Comparison of ENCODE assay signal across 7 mouse cellular contexts in the genomic region with DNA sequence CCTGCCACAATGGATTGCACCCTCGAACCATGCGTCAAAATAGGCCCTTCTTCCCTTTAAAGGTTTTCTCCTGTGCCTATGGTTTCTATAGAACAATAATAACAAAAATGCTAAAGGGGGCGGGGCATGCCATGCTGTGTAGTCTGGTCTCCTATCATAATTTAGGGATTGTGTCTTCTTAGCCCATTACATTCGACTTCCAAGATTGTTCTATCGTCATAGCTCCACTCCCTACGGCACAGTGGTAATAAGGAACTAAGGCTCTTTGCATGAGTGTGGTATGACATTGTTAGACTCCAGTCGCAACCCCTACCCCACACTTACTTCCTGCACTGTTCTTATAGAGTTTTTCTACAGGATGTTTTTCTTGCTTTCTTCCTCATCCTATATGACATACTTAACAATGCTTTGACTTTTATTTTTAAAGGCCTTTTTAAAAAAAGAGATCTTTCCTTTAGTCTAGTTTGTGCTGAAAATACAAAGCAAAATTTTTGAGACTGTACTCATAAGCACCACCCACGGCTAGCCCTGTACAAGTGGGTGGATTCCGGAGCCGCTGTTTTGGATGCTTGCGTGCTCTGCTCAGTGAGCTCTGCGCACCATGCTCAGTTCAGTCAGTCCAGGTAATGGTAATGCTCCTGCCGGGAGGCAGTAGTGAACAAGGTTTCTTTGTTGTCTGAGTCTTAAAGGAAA. TPM values are rescaled to one million over a fixed set of nuclear protein-coding genes. Genes with fewer than 3 reads are reported as not detected.
DNase-seq lines count a peak whose midpoint lies in the region; ATAC-seq lines count a peak whose summit lies in the region.

No protein-coding gene starts in this region.

- H3K4me1 ChIP-seq in megakaryocyte, embryonic 14.5 days, result 0 out of 2 replicates have a peak, but pooled peaks cover 3% of the 10 kb centered on the region
- no peaks in the 10 kb centered on the region for H3K4me1 ChIP-seq in limb, embryonic 11.5 days (ENCODE audit: control insufficient read depth, insufficient read depth, low read length)

- no peak overlapping the region for H3K27ac ChIP-seq in limb, embryonic 11.5 days (replicated peaks; ENCODE audit: low read depth, low read length)

- DNase-seq in frontal cortex, postnatal 14 days (ENCODE audit: low spot score in 2 of 2), result peak; percentile 10 to 21
- DNase-seq in limb, embryonic 11.5 days (ENCODE audit: low spot score), result peak; percentile 43
- DNase-seq in right cerebral cortex, postnatal 10 days (ENCODE audit: low spot score in 2 of 2), result peak; percentile 36 to 46
- no peak for DNase-seq in thymus, postnatal 36 days

- H3K36me3 ChIP-seq in megakaryocyte, embryonic 14.5 days (replicated peaks; ENCODE audit: low read length), result no peaks in the 10 kb centered on the region
- H3K36me3 ChIP-seq in limb, embryonic 11.5 days (ENCODE audit: control insufficient read depth, insufficient read depth, low read length), result no peaks in the 10 kb centered on the region

- no peak overlapping the region for H3K9ac ChIP-seq in limb, embryonic 11.5 days (ENCODE audit: low read length)

- H3K9me3 ChIP-seq in megakaryocyte, embryonic 14.5 days, result peaks cover 17% of the 10 kb centered on the region; the same call in 1 of the 2 replicates
- no peaks in the 10 kb centered on the region for H3K9me3 ChIP-seq in limb, embryonic 11.5 days (ENCODE audit: control insufficient read depth, low read length)

- H3K4me3 ChIP-seq in megakaryocyte, embryonic 14.5 days (replicated peaks), result peak overlapping the region; percentile 76
- peak overlapping the region; percentile 8; the same call in 1 of the 2 replicates for H3K4me3 ChIP-seq in limb, embryonic 11.5 days (ENCODE audit: low read depth, low read length)

- WGBS in limb, embryonic 11.5 days, result 23% methylated on average over 13 of the region's 13 CpGs

- peaks cover 8% of the 10 kb centered on the region for H3K27me3 ChIP-seq in megakaryocyte, embryonic 14.5 days (replicated peaks)
- peaks cover 3% of the 10 kb centered on the region; the same call in 1 of the 2 replicates for H3K27me3 ChIP-seq in limb, embryonic 11.5 days (ENCODE audit: control insufficient read depth, insufficient read depth, low read length)

- no peak for ATAC-seq in megakaryocyte, adult 5-6 weeks (ENCODE audit: poor library complexity, severe bottlenecking)
- ATAC-seq in limb, embryonic 11.5 days (ENCODE audit: insufficient number of reproducible peaks, low FRiP score, low TSS enrichment, low read depth), result peak; percentile 47; the same call in 1 of the 2 replicates
- ATAC-seq in granulocyte monocyte progenitor cell, adult 5-6 weeks (replicated peaks; ENCODE audit: poor library complexity, severe bottlenecking), result no peak

- peak overlapping the region; percentile 36 for H3K4me2 ChIP-seq in limb, embryonic 11.5 days (ENCODE audit: low read depth, severe bottlenecking)

RNA-seq across cellular contexts. Expression of a gene that starts 40.6 kb away (rescaled TPM):
- polyA plus RNA-seq in megakaryocyte, embryonic 14.5 days (2012; ENCODE audit: insufficient read depth, low replicate concordance), result not detected in 2 replicates
- total RNA-seq in megakaryocyte, adult 5-6 weeks (2015), result not detected in 2 replicates
- total RNA-seq in megakaryocyte, adult 5-6 weeks (2017), result not detected in 2 replicates
- not detected in 2 replicates for polyA plus RNA-seq in limb, embryonic 11.5 days (2014; fragmentation: Nextera tagmentation; extraction: Ambion mirVana)
- not detected in 2 replicates for total RNA-seq in granulocyte monocyte progenitor cell, adult 5-6 weeks (2014; fragmentation: Nextera tagmentation)
- total RNA-seq in granulocyte monocyte progenitor cell, adult 5-6 weeks (2017), result not detected in 2 replicates

Comparison
In these comparisons a context has a peak if more than half of its experiments do, and no peak if none do; other contexts are left out.
1. DNase-seq: peak in frontal cortex, postnatal 14 days (2 of 2), limb, embryonic 11.5 days (single experiment) and right cerebral cortex, postnatal 10 days (2 of 2); none in thymus, postnatal 36 days (0 of 2).